Mouse (Mus musculus) layer of hippocampus, adult 9-10 months (tissue): ENCODE data around the gene Sgip1.

Experiments
- DNase-seq: peaks from one replicate; pipeline ENCODE4 v3.0.0; 2022; ENCODE audit warnings: low spot score

Sgip1 gene

GRCm38 (mm10) chr4:102775596-102776270, 34.6 kb downstream of the Sgip1 start:
- DNase-seq: no peak

GRCm38 (mm10) chr4:102779902-102780301, 38.8 kb downstream of the Sgip1 start:
- DNase-seq: no peak

- no peak for DNase-seq
Observed at GRCm38 (mm10) chr4:102783063-102783748, 42.1 kb downstream of the Sgip1 start.

- DNase-seq: no peak
Observed at GRCm38 (mm10) chr4:102785158-102785557, 44.1 kb downstream of the Sgip1 start.

DNA sequence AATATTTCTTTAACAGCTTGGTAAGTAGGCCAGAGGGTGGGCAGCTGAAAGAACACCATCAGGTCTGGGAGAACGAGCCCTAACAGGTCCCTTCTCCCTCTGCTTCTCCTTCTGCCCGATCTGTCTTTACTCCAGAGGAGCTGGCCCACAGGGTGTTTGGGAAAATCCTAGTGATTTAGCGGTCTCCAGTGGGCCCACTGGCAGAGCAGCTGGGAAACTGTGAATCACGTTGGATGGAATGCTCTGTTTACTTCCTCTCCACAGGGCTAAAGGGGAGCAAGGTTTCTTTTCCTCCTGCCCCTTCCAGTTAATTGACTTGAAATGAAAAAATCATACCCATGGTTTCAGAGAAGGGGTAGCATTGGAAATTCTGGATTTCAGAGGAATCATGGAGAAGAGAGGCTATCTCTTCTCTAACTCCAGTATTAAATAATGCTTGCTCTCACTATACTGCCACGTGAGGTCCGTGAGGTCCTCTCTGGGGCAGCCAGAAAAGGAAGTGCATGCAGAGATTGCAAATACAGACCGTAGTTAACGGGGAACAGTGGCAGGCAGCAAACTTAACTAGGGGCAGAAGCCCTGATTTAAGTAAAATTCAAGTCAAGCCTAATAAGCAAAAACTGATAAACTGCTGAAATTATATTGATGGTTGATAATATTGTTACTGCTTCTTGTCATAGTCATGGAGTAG, 51.1 kb downstream of the Sgip1 start:
- no peak for DNase-seq

DNA sequence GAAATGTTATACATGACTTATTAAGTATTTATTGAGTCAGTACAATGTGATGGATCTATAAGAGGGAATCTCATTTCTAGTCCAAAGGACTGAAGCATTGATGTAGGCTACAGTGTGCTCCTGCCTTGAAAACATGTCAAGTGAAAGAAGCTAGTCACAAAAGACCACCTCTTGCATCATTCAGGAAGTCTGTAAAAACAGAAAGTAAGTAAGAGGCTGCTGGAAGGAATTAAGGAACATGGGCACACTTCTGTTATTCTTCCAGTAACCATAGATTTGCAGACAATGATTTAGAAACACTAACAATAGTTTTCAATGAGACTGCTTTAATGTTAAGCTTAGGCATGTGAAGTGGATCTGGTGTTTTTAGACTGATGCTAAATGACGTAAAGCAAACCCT, 60.4 kb downstream of the Sgip1 start:
- no peak for DNase-seq

GRCm38 (mm10) chr4:102801936-102802335, 60.8 kb downstream of the Sgip1 start:
- no peak for DNase-seq

DNA sequence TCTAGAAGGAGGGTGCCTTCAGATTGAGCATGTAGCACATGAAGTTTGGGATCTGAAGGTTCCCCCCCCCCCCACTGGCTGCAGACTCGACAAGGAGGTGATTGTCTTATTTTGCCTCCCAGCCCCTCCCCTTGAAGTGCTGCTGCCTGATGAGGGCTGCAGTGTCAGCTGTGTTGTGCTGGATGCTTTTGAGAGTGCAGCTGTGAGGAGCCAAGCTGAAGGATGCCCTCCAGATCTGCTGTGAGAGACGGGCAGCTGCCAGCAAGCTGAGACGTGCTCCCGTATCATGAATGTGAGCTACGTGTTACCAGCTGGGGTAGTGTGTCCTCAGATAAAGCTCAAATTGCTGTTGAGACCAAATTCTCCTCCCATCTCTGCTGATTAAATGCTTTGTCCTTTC, 63.5 kb downstream of the Sgip1 start:
- no peak for DNase-seq

DNA sequence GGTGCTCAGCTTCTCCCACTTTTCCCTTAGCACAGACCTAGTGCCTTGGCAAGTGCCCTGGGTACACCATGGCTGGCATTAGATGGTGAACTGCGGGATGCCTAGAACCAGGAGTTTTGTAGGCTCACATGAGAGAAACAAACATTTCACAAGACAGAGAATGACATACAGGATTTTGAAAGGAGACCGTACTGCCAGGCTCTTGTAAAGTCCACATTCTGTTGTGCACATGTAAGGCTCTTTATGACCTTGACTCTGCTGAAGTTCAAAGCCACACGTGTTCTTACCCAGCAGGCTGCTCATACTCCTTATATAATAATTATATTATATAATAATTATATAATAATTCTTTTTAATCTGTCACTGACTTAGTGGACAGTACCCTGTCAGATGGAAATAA, 65.9 kb downstream of the Sgip1 start:
- DNase-seq: no peak

DNA sequence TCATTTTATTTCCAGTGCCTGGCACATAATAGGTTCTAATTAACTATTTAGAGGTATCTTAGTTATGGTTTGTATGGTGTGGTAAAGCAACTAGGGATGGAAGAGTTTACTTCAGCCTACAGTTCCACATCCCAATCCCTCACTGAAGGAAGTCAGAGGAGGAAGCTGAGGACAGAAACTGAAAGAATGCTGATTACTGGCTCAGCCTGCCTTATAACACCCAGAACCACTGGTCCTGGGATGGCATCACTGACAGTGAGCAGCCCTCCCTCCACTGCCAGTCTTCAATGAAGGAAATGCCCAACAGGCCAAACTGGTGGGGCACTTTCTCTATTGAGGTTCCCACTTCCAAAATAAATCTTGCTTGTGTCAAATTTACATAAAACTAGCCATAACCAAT, 67.2 kb downstream of the Sgip1 start:
- no peak for DNase-seq

- DNase-seq: no peak
Observed at GRCm38 (mm10) chr4:102809296-102809695, 68.2 kb downstream of the Sgip1 start.

DNA sequence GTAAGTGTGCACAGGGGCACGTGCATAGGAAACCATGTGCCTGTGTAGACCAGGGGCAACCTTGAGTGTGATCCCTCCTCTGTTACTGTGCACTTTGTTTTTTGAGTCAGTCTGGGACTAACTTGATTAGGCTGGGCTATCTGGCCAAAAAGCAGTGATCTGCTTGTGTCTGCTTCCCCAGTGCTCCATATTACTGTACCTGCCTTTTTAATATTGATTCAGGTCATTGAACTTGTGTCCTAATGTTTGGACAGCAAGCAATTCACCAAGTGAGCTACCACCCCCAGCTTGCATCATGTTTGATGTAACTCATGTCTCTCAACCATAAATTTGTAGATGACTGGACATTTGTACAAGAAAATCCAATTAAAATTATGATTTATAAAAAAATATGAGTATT, 69.2 kb downstream of the Sgip1 start:
- DNase-seq: no peak

- no peak for DNase-seq
Observed at GRCm38 (mm10) chr4:102811007-102811805, 70.1 kb downstream of the Sgip1 start.

DNA sequence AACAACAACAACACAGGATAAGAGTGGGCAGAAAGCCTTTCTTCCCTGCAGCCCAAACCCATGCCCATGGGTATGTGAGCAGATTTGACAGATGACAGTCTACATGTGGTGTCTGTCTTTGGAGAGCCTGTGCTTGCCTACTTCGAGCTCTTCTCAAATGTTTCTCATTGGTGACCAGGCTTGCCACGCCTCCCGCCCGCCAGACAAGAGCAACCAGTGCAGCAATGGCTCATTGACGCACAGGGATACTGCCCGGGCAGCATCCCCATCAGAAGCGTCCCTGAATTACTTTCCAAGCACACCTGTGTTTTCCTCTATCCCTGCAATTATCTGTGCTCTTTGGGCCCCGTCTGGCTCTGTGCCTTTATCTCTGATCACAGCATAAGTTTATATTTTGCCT, 72.2 kb downstream of the Sgip1 start:
- DNase-seq: no peak

GRCm38 (mm10) chr4:102821786-102822185, 80.7 kb downstream of the Sgip1 start:
- DNase-seq: no peak

GRCm38 (mm10) chr4:102824494-102824893, 83.4 kb downstream of the Sgip1 start:
- no peak for DNase-seq

GRCm38 (mm10) chr4:102826159-102826558, 85.1 kb downstream of the Sgip1 start:
- DNase-seq: no peak

GRCm38 (mm10) chr4:102828518-102828917, 87.4 kb downstream of the Sgip1 start:
- no peak for DNase-seq

DNA sequence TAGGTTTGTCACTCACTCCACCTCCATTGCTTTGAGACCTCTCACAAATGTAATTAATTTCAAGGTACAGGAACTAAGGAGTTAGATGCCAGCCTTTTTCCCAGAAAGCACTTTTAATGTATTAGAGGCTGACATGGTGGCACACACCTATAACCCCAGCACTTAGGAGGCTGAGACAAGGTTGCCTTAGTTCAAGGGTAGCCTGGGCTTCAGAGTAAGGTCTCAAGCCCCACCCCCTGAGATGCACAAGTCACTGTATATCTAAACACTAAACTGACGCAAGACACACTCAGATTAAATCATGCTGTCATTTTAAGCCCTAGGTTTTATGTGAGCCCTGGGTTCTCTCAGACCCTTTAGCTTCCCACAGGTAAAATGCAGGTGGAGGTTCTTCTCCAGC, 92.1 kb downstream of the Sgip1 start:
- no peak for DNase-seq

DNA sequence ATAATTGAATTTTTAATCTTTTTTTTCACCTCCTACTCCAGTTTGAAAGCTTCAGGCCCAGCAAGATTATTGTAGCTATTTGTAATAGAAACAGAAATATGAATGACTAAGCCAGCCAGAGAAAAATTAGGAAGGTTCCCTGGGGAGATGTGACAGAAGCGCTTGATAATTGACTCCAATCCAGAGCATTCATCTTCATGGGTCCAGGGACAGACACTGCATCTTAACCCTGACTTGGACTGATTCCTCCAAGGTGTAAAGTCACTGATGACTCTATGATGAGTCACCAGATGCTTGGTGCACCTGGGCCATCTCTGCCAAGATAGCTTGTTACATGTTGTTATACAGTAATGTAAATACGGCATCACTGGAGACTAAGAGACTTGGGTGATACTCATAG, 92.6 kb downstream of the Sgip1 start:
- no peak for DNase-seq

- no peak for DNase-seq
Observed at GRCm38 (mm10) chr4:102834710-102835109, 93.6 kb downstream of the Sgip1 start.

- DNase-seq: no peak
Observed at GRCm38 (mm10) chr4:102840062-102840798, 99.1 kb downstream of the Sgip1 start.
